Mouse (Mus musculus): ENCODE data around the gene Phldb3.

DNA sequence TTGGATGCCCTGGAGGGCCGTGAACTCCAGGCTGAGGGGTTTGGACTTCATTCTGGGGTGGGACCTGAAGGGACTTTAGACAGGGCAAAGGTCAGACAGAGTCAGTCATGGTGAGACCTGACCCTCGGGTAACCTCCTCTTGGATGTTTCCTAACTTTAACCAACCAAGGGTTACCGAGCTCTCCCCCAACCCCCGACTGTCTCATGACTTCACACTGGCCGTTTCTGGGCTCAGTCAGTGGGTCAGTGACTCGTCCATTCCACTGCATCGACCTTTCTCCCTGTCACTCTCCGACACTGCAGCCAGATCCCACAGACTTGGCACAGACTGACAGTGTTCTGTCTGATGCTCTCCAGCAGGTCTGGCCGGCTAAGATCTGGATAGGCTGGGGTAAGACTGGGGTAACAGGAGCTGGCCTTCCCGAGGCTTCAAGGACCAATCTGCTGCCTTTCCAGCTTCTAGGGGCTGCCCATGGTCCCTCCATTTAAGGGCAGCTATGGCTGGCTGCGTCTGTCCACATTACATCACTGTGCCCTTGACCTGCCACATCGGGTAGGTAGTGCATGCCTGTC lies 36.3 kb upstream of the Phldb3 start:
- no peak for TF ChIP-seq CTCF (IDR thresholded peaks at IDR 0.05; ENCODE audit: insufficient read depth, low read length)
- no peak for TF ChIP-seq POLR2A (IDR thresholded peaks at IDR 0.05; ENCODE audit: borderline replicate concordance, extremely low read depth, low read depth, low read length)
